Mouse (Mus musculus): ENCODE measurements around the gene Ear1. TPM values are rescaled to one million over a fixed set of nuclear protein-coding genes. Genes with fewer than 3 reads are reported as not detected.
A peak's percentile ranks its signal among the peaks of the same experiment; 100 is the strongest.
"Not testable (repeated sequence)": the region's sequence is repeated elsewhere in the genome, so short reads cannot be mapped to it uniquely, and the experiment has no call there.

Ear1 gene
- not detected in 2 replicates for polyA plus RNA-seq (2012; rRNA removed)

GRCm38 (mm10) chr14:43875417-43875816 is at the start of gene Ear1:
TSS of gene Ear1 (minus strand) at chr14:43875517.
- not testable (repeated sequence) for H3K4me1 ChIP-seq (ENCODE audit: control insufficient read depth, insufficient read depth, low read length); DNase-seq; H3K4me3 ChIP-seq (replicated peaks; ENCODE audit: insufficient read depth, low read depth, low read length); H3K27me3 ChIP-seq (ENCODE audit: control insufficient read depth, insufficient read depth, low read length); H3K27ac ChIP-seq (ENCODE audit: insufficient read depth, low read length)
- 88% methylated on average over 3 of the region's 3 CpGs for WGBS

DNA sequence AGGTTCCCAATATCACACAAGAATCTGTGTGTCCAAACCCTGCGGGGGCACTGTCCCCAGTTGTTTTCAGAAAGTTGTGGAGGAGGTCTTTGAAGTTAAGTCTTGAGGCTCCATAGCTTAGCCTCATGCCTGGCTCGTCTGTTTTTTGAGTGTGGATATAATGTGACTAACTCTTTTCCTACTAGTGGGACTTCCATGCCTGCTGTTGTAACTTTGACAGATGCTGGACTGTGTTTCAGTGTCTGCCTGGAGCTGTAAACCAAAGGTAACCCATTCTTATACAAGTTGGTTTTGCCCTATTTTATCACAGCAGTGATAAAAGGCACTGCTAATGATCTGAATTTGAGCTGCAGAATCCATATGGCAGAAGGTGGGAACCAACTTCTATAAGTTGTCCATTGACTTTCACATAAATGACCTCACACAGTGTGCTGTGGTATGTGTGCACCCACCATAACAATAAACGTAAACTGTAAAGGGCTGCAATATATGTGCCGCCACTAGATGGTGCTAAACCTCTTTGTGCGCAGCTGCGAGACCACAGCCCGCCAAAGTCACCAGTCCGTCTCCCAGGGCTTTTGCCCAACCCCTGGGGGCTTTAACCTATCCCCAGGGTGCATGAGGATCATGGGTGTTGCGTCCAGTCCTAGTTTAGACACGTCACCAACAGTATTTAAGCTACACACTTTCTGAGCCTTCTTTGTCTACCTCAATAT is 49.5 kb upstream of the Ear1 start, which contains the start of gene Gm8113:
Gene Gm8113 (plus strand): TSS at position 703 of the 716 bp plus-strand sequence.
- DNase-seq, result peak; percentile 27
- H3K27ac ChIP-seq (ENCODE audit: insufficient read depth, low read length); H3K4me1 ChIP-seq (ENCODE audit: control insufficient read depth, insufficient read depth, low read length); H3K27me3 ChIP-seq (ENCODE audit: control insufficient read depth, insufficient read depth, low read length): not testable (repeated sequence)
- WGBS, result 8% methylated on average over 10 of the region's 10 CpGs
- TF ChIP-seq CTCF (IDR thresholded peaks at IDR 0.05; ENCODE audit: borderline replicate concordance, insufficient read depth, low read depth, low read length), result peak; percentile 65
- H3K4me3 ChIP-seq (replicated peaks; ENCODE audit: insufficient read depth, low read depth, low read length), result peak within 1 kb of the TSS; percentile 60

DNA sequence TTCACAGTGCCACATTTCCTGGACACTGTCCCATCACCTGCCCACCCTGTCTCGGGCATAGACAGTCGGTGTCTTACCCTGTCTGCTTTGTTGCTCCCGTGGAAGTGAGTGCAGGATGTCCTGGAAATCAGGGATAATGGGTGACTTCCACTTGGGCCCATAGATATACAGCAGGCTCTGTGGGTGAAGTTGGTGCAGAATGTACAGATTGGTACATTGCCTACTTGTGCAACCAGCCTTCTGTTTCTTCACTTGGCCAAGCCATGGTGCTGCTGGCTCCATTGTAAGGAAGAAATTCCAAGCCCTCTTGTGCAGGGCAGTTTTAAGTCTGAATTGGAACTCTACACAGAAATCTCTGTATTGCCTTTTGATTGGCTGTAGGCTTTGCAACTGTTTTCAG is 48.1 kb upstream of the Ear1 start, which contains the start of gene Ear10:
Gene Ear10 (minus strand): TSS at position 101 of the 400 bp plus-strand sequence.
- H3K27ac ChIP-seq (ENCODE audit: insufficient read depth, low read length); H3K4me1 ChIP-seq (ENCODE audit: control insufficient read depth, insufficient read depth, low read length); H3K27me3 ChIP-seq (ENCODE audit: control insufficient read depth, insufficient read depth, low read length); DNase-seq; H3K4me3 ChIP-seq (replicated peaks; ENCODE audit: insufficient read depth, low read depth, low read length): not testable (repeated sequence)
- 76% methylated on average over 3 of the region's 3 CpGs for WGBS

- H3K27me3 ChIP-seq (ENCODE audit: control insufficient read depth, insufficient read depth, low read length); H3K4me1 ChIP-seq (ENCODE audit: control insufficient read depth, insufficient read depth, low read length); DNase-seq; H3K4me3 ChIP-seq (replicated peaks; ENCODE audit: insufficient read depth, low read depth, low read length); H3K27ac ChIP-seq (ENCODE audit: insufficient read depth, low read length): not testable (repeated sequence)
Observed at GRCm38 (mm10) chr14:43918214-43918613, 42.9 kb upstream of the Ear1 start.

- not testable (repeated sequence) for H3K4me3 ChIP-seq (replicated peaks; ENCODE audit: insufficient read depth, low read depth, low read length); H3K4me1 ChIP-seq (ENCODE audit: control insufficient read depth, insufficient read depth, low read length); DNase-seq; H3K27ac ChIP-seq (ENCODE audit: insufficient read depth, low read length); H3K27me3 ChIP-seq (ENCODE audit: control insufficient read depth, insufficient read depth, low read length)
- 82% methylated on average over 3 of the region's 3 CpGs for WGBS
Observed at GRCm38 (mm10) chr14:43898577-43898976, 23.3 kb upstream of the Ear1 start.

DNA sequence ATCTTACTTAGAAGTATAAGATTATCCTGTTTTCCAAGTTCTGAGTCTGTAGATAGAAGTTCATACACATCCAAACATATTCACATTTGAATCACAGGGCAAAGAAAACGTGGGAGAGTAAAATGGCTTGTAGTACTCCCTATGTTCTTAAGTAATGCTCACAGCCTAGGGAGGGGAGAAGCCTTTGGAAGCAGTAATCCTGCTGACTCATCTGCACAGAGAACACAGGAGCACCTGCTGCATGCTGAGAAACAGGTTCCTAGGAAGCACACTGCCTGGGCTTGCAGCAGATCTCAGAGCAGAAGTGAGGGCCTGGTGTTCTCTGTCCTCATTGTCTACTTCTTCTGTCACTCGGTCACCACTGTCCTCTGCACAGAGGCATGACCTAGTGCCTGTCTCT is 20.0 kb upstream of the Ear1 start:
- 35% methylated on average over 2 of the region's 2 CpGs for WGBS
- not testable (repeated sequence) for H3K4me1 ChIP-seq (ENCODE audit: control insufficient read depth, insufficient read depth, low read length); H3K27ac ChIP-seq (ENCODE audit: insufficient read depth, low read length); H3K4me3 ChIP-seq (replicated peaks; ENCODE audit: insufficient read depth, low read depth, low read length); H3K27me3 ChIP-seq (ENCODE audit: control insufficient read depth, insufficient read depth, low read length); DNase-seq

GRCm38 (mm10) chr14:43891288-43891687 is 16.0 kb upstream of the Ear1 start:
- not testable (repeated sequence) for DNase-seq; H3K4me3 ChIP-seq (replicated peaks; ENCODE audit: insufficient read depth, low read depth, low read length); H3K27me3 ChIP-seq (ENCODE audit: control insufficient read depth, insufficient read depth, low read length); H3K27ac ChIP-seq (ENCODE audit: insufficient read depth, low read length); H3K4me1 ChIP-seq (ENCODE audit: control insufficient read depth, insufficient read depth, low read length)
- 94% methylated on average over 1 of the region's 1 CpGs for WGBS

- not testable (repeated sequence) for H3K4me3 ChIP-seq (replicated peaks; ENCODE audit: insufficient read depth, low read depth, low read length); DNase-seq; H3K27ac ChIP-seq (ENCODE audit: insufficient read depth, low read length); H3K27me3 ChIP-seq (ENCODE audit: control insufficient read depth, insufficient read depth, low read length); H3K4me1 ChIP-seq (ENCODE audit: control insufficient read depth, insufficient read depth, low read length)
- WGBS, result 39% methylated on average over 1 of the region's 1 CpGs
Observed at GRCm38 (mm10) chr14:43886235-43886634, 10.9 kb upstream of the Ear1 start.

DNA sequence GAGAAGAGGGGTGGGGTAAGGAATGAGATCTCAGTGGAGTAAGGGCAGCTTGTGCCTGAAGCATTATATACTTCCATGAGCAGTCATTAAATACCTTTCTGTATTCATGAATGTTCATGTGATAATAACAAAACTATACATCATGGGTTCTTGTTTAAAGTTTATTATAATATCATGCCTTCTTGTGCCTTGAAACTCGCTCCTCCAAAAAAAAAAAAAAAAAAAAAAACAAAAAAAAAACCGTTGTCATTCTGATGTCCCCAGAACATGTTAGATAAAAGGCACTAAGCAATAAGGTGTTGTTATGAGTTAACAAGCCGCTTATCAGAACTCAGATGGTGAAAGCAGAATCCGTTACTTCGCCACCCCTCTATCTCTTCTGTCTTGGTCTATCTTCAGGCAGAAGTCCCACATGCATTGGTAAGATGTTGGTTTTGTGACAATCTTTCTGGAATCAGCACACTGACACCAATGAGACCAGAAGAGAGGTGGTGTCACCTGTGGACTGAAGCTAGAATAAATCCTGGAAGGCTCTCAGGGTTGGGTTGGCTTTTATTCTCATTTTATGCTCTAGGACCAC is 4.7 kb upstream of the Ear1 start:
- 85% methylated on average over 5 of the region's 5 CpGs for WGBS
- DNase-seq; H3K4me1 ChIP-seq (ENCODE audit: control insufficient read depth, insufficient read depth, low read length); H3K4me3 ChIP-seq (replicated peaks; ENCODE audit: insufficient read depth, low read depth, low read length); H3K27ac ChIP-seq (ENCODE audit: insufficient read depth, low read length); H3K27me3 ChIP-seq (ENCODE audit: control insufficient read depth, insufficient read depth, low read length): not testable (repeated sequence)

- H3K4me1 ChIP-seq (ENCODE audit: control insufficient read depth, insufficient read depth, low read length); H3K27ac ChIP-seq (ENCODE audit: insufficient read depth, low read length); H3K4me3 ChIP-seq (replicated peaks; ENCODE audit: insufficient read depth, low read depth, low read length); DNase-seq; H3K27me3 ChIP-seq (ENCODE audit: control insufficient read depth, insufficient read depth, low read length): not testable (repeated sequence)
- 61% methylated on average over 1 of the region's 2 CpGs for WGBS
Observed at GRCm38 (mm10) chr14:43877789-43878188, 2.5 kb upstream of the Ear1 start.

DNA sequence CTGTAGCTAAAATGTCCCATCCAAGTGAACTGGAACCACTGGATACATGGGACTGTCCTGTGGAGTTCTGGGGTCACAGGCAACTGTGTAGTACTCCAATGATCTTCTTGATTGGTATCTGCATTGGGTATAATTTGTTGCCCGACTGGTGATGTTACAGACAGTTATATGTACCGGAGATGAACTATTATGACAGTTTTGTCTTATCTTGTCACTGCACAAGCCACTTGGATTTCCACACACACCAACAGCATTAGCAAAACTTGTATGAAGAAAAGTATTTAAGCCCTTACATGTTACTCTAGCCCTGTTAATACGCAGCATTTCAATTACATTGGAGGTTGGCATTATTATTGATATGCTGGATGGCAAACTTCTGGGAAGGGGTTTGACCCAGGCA is 455 bp downstream of the Ear1 start:
- not testable (repeated sequence) for H3K27me3 ChIP-seq (ENCODE audit: control insufficient read depth, insufficient read depth, low read length); H3K4me3 ChIP-seq (replicated peaks; ENCODE audit: insufficient read depth, low read depth, low read length); H3K27ac ChIP-seq (ENCODE audit: insufficient read depth, low read length); H3K4me1 ChIP-seq (ENCODE audit: control insufficient read depth, insufficient read depth, low read length); DNase-seq
- 88% methylated on average over 3 of the region's 3 CpGs for WGBS

GRCm38 (mm10) chr14:43860522-43860921 is 14.8 kb downstream of the Ear1 start:
- H3K27me3 ChIP-seq (ENCODE audit: control insufficient read depth, insufficient read depth, low read length); H3K27ac ChIP-seq (ENCODE audit: insufficient read depth, low read length); H3K4me1 ChIP-seq (ENCODE audit: control insufficient read depth, insufficient read depth, low read length); H3K4me3 ChIP-seq (replicated peaks; ENCODE audit: insufficient read depth, low read depth, low read length): not testable (repeated sequence)
- 31% methylated on average over 2 of the region's 2 CpGs for WGBS
- peak in 1 of 2 experiments; percentile 2 for DNase-seq

GRCm38 (mm10) chr14:43859465-43859864 is 15.9 kb downstream of the Ear1 start:
- H3K4me3 ChIP-seq (replicated peaks; ENCODE audit: insufficient read depth, low read depth, low read length); H3K27me3 ChIP-seq (ENCODE audit: control insufficient read depth, insufficient read depth, low read length); H3K27ac ChIP-seq (ENCODE audit: insufficient read depth, low read length); H3K4me1 ChIP-seq (ENCODE audit: control insufficient read depth, insufficient read depth, low read length); DNase-seq: not testable (repeated sequence)
- WGBS, result 39% methylated on average over 5 of the region's 6 CpGs

Measured in cerebellum, adult 2 months (tissue).